Mouse (Mus musculus): ENCODE results near the gene Hikeshi.

Gene Hikeshi

DNA sequence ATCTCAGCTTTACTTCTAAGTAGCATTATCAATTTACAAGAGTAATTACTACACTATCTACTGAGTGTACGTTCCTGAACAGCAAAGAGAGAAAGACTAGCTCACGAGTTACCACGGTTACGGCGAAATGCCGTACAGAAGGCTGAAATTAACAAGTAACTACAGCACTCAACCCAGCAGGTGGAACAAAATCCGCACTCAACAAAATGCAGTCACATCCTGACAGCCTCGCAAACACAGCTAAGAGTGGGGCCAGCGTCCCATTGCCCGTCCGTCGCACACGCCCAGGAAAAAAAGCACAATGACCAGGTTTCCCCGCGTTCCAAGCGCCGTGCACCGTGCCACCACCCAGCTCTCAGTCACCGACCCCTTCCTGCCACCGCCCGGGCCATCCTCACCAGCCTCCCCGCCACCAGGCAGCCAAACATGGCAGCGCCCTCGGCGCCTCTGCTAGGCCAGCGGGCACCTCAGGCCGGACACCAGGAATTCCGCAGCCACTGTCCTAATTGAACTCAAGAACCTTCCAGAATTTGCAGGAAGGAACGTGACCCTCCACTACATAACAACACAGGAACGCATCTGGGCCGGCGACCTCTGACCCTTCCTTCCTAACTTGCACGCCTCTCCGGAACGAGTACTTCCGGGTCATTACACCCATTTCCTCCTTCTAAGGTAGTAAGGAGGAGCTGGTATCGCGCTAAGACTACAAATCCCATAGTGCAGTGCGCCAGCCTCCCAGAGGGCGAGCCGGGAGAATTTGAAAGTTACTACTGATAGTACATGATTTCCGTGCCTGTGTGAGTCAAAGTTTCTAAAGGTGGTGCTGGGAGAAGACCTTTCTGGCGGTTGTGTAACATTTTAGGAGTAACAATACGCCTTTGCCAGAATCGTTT is at the start of gene Hikeshi:
Gene Hikeshi (minus strand): TSS at position 634 of the 893 bp plus-strand sequence.
- peak; percentile 89 for DNase-seq

DNA sequence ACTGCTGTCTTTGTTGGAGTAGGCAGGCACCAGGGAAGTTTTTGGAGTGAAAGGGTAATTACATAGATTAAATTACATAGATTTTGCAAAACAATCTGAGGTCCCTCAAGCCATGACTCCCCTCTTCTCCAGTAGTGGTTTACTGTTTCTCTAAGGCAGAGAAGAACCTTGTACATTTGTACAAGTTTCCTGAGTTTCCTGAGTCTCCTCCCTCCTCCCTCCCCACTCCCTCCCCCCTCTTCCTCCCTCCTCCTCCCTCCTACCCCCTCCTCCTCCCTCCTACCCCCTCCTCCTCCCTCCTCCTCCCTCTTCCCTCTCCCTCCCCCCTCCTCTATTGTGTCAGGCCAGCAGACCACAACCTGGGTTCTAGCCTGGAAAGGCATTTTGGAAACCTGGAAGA is 43.4 kb upstream of the Hikeshi start:
- no peak for DNase-seq

DNA sequence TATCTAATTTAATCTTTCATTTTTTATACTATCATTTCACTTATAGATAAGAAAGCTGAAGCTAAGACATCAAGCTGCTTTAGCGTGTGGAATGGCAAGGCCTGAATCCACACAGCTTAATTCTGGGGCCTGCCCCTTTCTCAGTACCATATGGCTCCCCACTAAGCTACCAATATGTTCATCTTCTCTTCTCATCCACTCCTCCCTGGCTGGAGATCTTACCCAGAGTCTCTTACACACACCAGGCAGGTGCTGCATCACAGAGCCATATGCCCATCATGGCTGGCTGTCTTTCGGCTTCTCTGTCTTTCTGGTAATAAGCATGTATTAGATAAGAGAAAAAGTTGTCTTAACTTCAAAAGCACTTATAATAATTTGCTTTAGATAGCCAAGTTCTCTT is 42.4 kb upstream of the Hikeshi start:
- DNase-seq, result no peak

DNA sequence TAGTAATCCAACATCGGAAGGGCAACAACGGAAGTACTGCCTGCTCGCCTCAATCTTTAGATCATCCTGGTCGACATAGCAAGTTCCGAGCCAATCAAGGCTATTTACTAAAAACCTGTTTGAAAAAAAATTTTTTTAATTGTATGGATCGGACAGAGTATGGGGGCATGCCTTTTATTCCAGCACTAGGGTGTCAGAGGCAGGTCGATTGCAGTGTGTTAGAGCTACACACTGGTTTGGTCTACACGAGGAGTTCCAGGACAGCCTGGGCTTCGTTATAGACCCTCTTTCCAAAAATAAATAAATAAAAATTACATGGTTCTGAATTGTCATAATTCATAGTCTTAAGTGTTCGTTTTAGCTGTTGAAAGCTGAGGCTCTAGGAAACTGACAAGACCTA is 40.6 kb upstream of the Hikeshi start:
- DNase-seq, result no peak

DNA sequence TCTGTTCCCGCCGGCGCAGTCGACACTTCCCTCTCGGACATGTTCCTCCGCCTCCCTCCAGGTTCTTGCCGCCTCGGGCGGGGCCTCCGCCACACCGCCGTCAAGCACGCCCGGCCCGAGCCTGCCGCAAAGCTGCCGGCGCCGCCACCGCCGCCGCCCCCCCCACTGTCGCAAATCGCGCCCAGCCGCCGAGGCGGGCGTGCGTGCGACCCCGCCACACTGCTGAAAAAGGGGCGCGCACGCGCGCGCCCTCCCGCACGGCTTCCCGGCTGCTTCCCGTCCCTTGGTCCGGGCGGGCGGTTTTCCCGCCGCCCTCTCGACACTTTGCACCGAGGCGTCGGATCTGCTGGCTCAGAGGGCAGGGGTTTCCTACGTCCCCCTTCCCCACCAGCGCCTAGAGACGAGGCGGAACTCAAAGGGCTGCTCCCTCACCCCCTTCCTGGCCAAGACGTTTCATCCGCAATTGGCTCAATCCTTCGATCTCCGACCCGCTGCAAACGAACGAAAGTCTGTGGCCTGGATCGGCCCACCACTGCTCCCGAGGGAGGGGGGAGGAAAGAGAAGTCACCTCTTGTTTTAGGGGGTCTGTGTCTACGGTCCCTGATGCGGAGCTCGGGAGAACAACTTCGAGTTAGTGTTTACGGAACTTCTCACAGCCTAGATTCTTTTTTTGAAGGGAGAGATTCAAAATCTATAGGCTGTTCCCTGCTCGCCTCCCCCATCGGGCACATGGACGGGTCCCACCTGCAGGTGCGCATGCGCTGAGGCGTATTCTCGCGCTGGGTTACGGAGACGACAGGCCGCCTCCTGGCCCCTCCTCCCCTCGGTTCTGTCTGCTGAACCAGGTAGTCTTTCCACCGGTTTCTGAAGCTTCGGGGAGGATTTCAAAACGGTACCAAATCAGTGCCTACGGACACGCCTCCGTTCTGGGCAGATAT is 39.8 kb upstream of the Hikeshi start, which contains the start of gene Eed:
Gene Eed (minus strand): TSS at position 499 of the 938 bp plus-strand sequence.
- DNase-seq, result peak; percentile 95

DNA sequence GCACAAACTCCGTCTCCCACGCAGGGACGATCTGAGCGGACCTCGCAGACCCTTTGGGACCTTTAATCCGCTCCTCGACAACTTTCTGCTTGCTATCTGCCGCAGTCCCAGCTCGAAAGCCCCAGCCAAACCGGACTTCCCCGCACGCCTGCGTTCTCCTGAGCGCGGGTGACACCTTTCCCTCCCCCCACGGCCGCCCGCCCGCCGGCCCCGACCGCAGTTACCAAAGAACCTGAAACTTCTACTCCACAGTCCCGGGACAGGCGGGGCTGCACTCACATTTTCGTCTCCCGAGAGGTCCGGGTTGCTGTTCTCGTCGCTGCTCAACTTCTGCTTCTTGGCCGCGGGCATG is 39.1 kb upstream of the Hikeshi start:
- no peak for DNase-seq

DNA sequence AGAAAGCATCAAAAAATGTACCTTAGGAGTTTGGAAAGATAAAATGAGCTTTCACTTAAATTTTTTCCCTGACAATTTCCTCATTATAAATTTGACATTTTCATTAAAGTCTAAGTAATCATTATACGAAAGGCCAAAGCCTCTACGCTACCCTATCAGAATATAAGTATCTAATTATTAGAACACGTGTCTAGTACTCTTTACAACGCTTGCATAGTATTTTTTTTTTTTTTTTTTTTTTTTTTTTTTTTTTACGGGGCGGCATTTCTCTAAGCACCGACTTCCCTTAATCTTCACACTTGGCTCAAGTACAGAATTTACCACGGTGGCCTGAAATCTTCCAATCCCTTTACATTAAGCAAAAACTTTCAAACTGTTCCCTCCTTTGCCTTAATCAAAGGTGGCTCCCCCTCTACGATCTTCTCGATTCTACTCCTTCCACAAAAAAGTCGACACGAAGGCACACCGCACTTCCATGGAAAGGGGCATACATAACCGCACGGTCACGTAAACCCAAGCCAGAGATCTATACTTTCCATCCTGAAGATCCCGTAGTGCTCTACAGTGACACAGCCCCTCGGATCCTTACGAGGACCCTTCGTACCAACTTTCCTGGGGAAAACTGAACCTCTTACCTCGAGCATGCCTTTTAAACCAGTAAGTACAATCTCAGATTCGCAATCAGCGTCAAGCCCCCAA is 38.6 kb upstream of the Hikeshi start:
- no peak for DNase-seq

DNA sequence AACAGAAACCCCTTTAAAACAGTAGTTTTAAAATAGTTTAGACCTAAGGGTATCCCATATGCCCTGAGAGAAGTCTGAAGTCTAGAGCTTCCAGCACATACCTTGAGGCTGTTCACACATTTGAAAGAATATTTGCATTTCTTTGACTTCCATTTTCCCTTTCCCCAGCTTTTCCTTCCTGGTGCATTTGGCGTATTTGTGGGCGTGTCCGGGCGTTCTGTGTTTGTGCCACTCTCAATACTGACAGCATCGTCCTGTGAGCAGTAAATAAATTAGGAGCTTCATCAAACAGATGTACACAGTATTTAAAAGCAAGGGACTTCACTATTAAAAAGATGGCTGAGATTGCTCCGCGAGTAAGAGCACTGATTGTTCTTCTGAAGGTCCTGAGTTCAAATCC is 35.8 kb upstream of the Hikeshi start:
- no peak for DNase-seq

DNA sequence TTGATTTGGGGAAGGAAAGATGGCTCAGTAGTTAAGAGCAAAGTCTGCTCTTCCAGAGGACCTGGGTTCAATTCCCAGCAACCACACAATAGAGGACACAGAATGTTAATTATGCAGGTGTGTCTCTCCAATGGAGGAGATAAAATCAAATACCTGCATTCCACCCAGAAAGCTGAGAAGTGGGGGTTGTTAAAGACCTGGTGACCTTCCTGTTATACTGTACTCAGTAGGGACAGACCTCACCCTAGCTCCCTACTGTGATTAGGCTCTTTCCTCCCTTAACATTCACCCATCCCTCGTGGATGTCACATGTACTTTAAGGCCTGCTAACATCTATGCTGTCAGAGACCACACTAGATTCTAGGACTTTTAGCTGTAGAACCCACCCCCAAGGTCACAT is 34.6 kb upstream of the Hikeshi start:
- DNase-seq, result no peak

DNA sequence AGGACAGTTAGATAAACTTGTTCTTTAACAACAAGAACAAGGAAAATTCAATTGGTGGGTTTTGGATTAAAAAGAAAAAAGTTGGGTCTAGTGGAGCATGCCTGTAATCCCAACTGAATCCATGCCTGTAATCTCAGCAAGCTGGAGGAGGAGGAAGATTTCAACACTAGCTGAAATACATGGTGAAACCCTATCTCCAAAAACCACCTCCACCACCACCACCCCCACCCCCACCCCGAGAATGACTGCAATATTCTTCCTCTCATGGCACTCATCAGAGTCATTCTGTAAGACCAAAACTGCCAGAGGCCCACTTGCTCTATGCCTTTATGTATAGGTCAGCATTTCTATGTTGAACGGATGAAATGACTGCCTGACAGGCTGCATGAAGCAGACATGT is 26.2 kb upstream of the Hikeshi start:
- DNase-seq, result no peak

DNA sequence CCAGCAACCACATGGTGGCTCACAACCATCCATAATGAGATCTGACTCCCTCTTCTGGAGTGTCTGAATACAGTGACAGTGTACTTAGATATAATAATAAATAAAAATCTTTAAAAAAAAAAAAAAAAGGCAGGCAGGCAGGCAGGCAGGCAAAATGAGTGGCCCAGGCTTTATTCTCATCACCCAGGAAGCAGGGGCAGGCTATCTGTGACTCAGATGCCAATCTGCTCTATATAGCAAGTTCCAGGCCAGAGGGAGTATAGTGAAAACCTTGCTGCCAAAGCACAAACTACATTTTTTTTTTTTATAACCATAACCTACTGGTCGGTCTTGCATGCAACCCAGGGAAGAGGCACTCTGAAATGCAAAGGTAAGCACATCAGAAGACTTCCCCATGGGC is 25.8 kb upstream of the Hikeshi start:
- no peak for DNase-seq

DNA sequence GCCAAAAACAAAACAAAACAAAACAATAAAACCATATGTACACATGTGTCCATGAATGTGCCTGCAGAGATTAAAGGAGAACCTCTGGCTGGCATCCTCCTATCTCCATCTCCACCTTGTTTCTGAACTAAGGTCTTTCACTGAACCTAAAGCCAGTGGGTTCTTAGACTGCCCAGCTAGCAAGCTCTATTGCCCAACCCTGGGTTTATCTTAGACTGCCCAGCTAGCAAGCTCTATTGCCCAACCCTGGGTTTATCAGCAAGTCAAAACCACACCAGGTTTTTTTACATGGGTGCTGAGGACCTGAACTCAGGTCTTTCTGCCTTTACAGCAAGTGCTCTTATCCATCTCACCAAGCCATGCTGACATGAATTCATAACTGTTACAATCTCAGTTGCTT is 22.1 kb upstream of the Hikeshi start:
- no peak for DNase-seq

DNA sequence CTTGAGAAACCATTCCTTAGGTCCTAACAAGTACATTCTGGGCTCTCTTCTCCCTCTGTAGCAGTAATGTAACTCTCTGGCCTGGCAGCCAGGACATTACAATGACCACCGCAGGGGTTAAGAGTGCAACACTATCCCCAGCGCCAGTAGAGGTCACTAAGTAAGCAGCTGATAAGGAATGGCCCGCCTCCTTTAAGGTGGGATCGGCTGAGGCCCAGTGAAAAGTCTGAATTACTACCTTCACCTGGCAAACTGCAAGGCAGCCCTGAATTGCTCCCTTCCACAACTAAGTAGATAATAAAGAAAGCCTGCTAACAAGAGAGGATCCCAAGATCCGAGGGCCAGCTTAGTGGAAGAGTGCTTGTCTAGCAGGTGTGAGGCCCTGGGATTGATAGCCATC is 16.3 kb upstream of the Hikeshi start:
- no peak for DNase-seq

DNA sequence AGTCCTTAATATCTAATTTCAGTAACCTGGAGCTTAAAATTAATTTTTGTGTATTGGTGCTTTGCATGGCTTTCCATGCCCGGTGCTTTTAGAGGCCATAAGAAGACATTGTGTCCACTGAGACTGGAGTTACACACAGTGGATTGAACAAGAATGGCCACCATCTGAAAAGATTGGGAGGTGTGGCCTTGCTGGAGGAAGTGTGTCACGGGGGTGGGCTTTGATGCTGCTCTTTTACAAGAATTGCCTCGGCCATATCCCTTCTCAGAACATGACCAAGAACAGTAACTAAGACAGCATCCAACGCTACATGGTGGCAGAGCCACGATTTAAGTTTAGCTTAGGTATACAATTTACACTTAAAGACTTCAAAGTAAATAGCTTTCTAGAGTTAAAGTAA is 13.3 kb upstream of the Hikeshi start:
- no peak for DNase-seq

DNA sequence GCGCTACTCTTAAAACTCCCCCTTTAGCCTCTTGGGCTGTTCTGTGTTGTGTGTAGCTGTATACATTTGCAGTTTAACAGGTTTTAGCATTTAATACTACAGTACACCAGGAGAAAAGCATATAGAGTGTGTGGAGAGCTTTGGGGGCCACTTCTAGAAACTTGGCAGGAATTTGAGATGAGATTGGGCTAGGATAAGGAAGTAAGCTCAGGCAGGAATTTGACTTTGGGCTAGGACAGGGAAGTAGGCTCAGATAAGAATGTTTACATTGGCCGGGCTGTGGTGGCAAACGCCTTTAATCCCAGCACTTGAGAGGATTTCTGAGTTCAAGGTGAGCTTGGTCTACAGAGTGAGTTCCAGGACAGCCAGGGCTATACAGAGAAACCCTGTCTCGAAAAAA is 8.4 kb upstream of the Hikeshi start:
- no peak for DNase-seq

DNA sequence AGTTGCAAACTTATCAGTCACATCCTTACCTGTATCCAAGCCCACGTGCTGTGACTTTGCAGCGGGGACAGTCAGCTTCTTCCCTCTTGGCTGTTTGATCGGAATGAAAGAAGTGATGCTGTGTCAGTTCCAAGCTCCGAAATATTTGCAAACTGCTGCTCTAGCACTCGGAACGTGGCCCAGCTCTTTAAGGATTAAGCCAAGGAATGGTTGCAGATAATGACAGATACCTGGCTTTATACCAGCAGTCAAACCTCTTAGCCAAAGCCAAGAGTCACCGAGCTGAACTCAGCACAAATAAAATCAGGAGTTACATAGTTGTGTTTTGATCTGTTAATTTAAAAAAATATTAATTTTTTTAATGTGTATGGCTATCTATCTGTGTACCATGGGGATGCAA is 7.0 kb upstream of the Hikeshi start:
- DNase-seq, result no peak

DNA sequence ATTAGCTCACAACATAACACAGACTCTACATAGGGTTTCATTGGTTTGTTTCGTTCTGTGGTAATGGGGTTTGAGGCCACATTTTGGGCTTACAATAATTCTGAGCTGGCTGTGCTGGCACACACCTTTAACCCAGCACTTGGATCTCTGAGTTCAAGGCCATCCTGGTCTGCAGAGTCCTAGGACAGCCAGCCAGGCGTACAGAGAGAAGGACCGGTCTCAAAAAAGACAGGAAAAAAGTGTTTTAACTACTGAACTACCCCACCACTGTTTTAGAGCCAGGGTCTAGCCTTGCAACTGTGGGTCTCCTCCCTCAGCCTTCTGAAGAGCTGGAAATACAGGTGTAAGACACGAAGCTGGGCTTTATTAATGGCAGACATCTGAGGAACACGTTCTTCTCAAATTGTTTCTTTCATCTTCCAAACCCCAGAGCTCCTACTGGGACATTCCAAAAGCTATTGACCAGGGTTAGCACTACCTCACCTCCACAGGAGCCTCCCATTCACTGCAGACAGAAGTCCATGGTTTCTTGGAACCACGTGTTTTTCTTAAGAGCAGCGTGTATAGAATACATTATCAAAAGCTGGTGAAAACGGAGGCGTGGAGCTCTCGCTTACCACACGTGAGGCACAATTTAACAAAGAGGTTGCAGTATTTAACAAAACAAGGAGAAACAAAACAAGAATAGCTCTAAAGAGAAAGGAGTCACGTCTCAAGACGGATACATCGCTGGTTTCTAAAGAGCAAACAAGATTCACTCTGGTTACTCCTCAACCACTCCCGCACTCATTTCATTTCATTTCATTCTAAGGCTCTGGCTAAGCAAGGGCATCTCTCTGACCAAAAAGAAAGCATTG is 1.3 kb downstream of the Hikeshi start:
- no peak for DNase-seq

DNA sequence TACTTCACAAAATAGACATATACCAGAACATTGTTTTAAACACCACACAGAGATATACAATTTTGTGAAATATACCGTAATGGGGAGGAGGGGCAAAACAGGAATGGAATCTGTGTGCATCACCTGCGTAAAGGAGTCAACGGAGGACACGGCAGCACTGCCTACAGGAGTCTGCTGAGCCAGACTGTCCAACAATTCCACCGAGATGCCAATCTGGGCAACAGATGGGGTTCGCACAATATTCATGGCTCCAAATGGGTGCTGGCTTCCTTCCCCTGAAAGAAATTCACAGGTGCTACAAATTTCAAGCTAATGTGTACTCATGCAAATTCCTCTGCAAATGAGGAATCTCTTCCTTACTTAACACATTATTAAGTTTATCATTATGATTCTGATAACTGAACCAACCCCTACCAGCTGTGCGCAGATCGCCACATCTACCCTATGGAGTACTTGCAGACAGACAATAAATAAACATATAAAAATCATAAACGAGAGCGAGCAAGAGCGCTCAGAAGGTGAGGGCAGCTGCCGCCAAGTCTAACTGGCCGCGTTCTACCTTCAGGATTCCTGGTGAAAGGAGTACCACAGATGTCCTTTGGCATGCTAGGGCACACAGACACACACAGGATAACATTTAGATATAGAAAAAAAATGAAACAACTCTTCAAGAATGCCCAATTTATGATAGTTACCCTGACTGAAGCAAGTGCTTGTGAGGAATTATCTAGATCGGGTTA is 17.4 kb downstream of the Hikeshi start:
- peak; percentile 43 for DNase-seq

DNA sequence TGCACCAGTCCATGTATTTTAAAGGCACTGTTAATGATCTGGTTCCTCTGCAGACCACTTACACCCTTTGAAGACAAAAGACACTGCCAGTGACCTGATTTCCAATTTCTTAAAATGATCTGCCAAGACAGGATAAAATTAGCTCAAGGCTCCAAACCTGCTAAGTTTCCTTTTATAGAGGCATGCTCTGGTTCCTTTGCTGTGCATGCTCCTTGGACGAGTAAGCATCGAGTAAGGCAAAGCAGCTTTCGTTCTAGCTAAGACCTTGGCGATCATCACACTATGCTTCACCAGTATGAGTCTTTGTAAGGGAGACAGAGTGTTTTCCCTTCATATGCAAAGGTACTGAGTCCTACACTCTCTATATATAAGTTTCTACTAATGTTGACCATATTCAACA is 23.2 kb downstream of the Hikeshi start:
- DNase-seq, result no peak

DNA sequence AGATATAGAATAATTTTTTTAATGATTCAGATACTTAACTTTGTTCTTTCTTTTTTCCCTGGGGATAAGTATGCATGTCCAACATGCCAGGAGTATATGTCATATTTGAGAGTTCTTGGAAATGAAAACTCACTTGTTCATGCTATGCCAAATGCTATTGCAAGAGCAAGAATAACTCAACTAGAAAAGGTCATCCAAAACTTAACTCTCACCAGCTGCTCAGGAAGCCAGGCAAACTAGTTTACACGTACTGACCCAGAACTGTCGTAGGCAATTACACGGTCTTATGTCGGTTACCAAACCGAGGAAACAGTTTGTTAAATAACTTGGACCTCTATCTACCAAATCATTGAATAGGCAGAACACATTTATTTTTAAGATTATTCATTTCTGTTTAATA is 24.3 kb downstream of the Hikeshi start:
- no peak for DNase-seq

DNA sequence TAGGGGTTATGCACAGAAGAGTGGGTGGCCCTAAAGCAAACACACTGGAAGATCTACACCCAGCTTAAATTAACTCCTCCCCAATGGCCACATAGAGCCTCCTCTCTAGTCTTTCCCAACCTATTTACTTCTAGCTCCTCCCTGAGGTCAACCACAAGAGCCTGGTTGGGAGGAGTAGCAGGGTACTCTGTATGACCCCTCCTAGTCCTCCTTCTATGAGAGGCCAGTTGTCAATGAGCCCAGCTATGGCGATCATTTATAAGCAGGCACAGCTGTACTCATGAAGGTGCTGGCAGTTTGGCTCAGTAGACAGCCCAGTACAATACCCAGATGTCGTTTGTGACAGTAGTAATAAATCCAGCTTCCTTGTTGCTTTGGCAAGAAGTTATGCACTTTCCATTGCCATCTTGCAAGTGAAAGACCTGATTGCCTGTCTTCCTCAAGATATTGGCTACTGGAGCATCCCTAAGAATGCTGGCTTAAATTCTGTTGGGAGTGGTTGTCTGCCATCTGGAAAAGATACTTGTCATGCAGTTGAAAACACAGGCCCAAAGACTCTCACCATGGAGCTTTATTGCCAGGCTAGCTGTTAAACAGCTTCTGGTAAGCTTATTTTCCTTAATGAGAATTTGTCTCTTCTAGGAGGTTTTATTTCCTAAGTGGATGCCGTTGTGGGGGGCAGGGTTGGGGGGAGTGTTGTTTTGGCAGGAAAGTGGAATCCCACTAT is 27.4 kb downstream of the Hikeshi start:
- no peak for DNase-seq

Measured in right cerebral cortex, postnatal 14 days (tissue).